ENCODE assay signal across 8 mouse cellular contexts in genomic region chr19:42431485-42432190, GRCm38 (mm10). TPM values are rescaled to one million over a fixed set of nuclear protein-coding genes. Genes with fewer than 3 reads are reported as not detected.
DNase-seq lines count a peak whose midpoint lies in the region; ATAC-seq and TF ChIP-seq lines count a peak whose summit lies in the region.

Crtac1 (minus strand) TSS chr19:42431783.

- H3K4me1 ChIP-seq in cerebellum, adult 2 months (ENCODE audit: control insufficient read depth, insufficient read depth, low read length), result no peaks in the 10 kb centered on the region
- no peaks in the 10 kb centered on the region for H3K4me1 ChIP-seq in kidney, adult 2 months (ENCODE audit: control insufficient read depth, insufficient read depth, low read length)
- H3K4me1 ChIP-seq in limb, embryonic 10.5 days, result peaks cover 18% of the 10 kb centered on the region
- H3K4me1 ChIP-seq in neural tube, embryonic 11.5 days (ENCODE audit: control insufficient read depth, insufficient read depth, low read length), result peaks cover 10% of the 10 kb centered on the region; the same call in 1 of the 2 replicates

- DNase-seq in adrenal gland, adult 18-20 months (ENCODE audit: low spot score in 2 of 2), result peak; percentile 15 to 27
- DNase-seq in adrenal gland, adult 8-10 months, result no peak
- DNase-seq in cerebellum, adult 2 months, result peak; percentile 52 to 61
- peak; percentile 77 for DNase-seq in forelimb bud, embryonic 11.5 days (ENCODE audit: low read depth, low spot score)
- peak; percentile 10 for DNase-seq in kidney, adult 2 months
- DNase-seq in limb, embryonic 10.5 days (ENCODE audit: low spot score), result peak; percentile 84
- peak; percentile 96 for DNase-seq in neural tube, embryonic 11.5 days (ENCODE audit: low spot score)
- no peak for DNase-seq in spleen, postnatal 36 days (ENCODE audit: low spot score in 2 of 2)

- peak within 1 kb of the TSS; percentile 85 for H3K4me2 ChIP-seq in neural tube, embryonic 11.5 days (ENCODE audit: low read depth)

- 0 out of 2 replicates have a peak, but pooled peaks have one; percentile 17 for TF ChIP-seq CTCF in cerebellum, adult 2 months (IDR thresholded peaks at IDR 0.05; ENCODE audit: borderline replicate concordance, insufficient read depth, low read depth, low read length)
- 0 out of 2 replicates have a peak, but pooled peaks have one; percentile 10 for TF ChIP-seq CTCF in kidney, adult 2 months (conservative IDR thresholded peaks at IDR 0.05; ENCODE audit: insufficient read depth, insufficient read length, low read depth, low read length)

- no peak within 1 kb of the TSS for H3K27ac ChIP-seq in cerebellum, adult 2 months (ENCODE audit: insufficient read depth, low read length)
- no peak within 1 kb of the TSS for H3K27ac ChIP-seq in kidney, adult 2 months (ENCODE audit: insufficient read depth, low read depth, low read length)
- peak within 1 kb of the TSS; percentile 81 for H3K27ac ChIP-seq in limb, embryonic 10.5 days
- H3K27ac ChIP-seq in neural tube, embryonic 11.5 days (ENCODE audit: low read depth, low read length), result peak within 1 kb of the TSS; percentile 89

- peaks cover 1% of the 10 kb centered on the region; the same call in 1 of the 2 replicates for H3K27me3 ChIP-seq in cerebellum, adult 2 months (ENCODE audit: control insufficient read depth, insufficient read depth, low read length)
- 0 out of 2 replicates have a peak, but pooled peaks cover 3% of the 10 kb centered on the region for H3K27me3 ChIP-seq in kidney, adult 2 months (replicated peaks; ENCODE audit: control insufficient read depth, insufficient read depth, low read length)
- H3K27me3 ChIP-seq in limb, embryonic 10.5 days (ENCODE audit: low read depth, poor library complexity, severe bottlenecking), result peaks cover 81% of the 10 kb centered on the region
- H3K27me3 ChIP-seq in neural tube, embryonic 11.5 days (ENCODE audit: control insufficient read depth, insufficient read depth, low read length), result peaks cover 29% of the 10 kb centered on the region

- H3K9me3 ChIP-seq in limb, embryonic 10.5 days (replicated peaks), result no peaks in the 10 kb centered on the region
- no peaks in the 10 kb centered on the region for H3K9me3 ChIP-seq in neural tube, embryonic 11.5 days (ENCODE audit: control insufficient read depth, low read length)

- peak; percentile 91 for ATAC-seq in neural tube, embryonic 11.5 days (ENCODE audit: insufficient read depth, low FRiP score, low TSS enrichment)

- no peak for TF ChIP-seq POLR2A in cerebellum, adult 2 months (IDR thresholded peaks at IDR 0.05; ENCODE audit: borderline replicate concordance, insufficient read depth, low read length)
- no peak for TF ChIP-seq POLR2A in kidney, adult 2 months (IDR thresholded peaks at IDR 0.05; ENCODE audit: low read depth, low read length)

- no peaks in the 10 kb centered on the region for H3K36me3 ChIP-seq in kidney, adult 2 months (ENCODE audit: control insufficient read depth, insufficient read depth, low read length)
- H3K36me3 ChIP-seq in limb, embryonic 10.5 days, result no peaks in the 10 kb centered on the region
- H3K36me3 ChIP-seq in neural tube, embryonic 11.5 days (ENCODE audit: control insufficient read depth, insufficient read depth, low read length), result no peaks in the 10 kb centered on the region

- under 1% methylated on average over 80 of the region's 88 CpGs for WGBS in cerebellum, adult 2 months
- WGBS in kidney, adult 2 months, result under 1% methylated on average over 86 of the region's 88 CpGs
- WGBS in limb, embryonic 10.5 days, result under 1% methylated on average over 79 of the region's 88 CpGs
- WGBS in neural tube, embryonic 11.5 days, result under 1% methylated on average over 40 of the region's 88 CpGs

- H3K9ac ChIP-seq in neural tube, embryonic 11.5 days (ENCODE audit: low read length), result peak within 1 kb of the TSS; percentile 86

- H3K4me3 ChIP-seq in cerebellum, adult 2 months (replicated peaks; ENCODE audit: insufficient read depth, low read depth, low read length), result peak within 1 kb of the TSS; percentile 47
- no peak within 1 kb of the TSS; the same call in 1 of the 2 replicates for H3K4me3 ChIP-seq in kidney, adult 2 months (ENCODE audit: insufficient read depth, low read depth, low read length)
- H3K4me3 ChIP-seq in limb, embryonic 10.5 days, result peak within 1 kb of the TSS; percentile 68
- peak within 1 kb of the TSS; percentile 65 for H3K4me3 ChIP-seq in neural tube, embryonic 11.5 days (ENCODE audit: low read depth, low read length)

RNA-seq across cellular contexts. Expression of gene Crtac1, which starts in this region (rescaled TPM):
- under 1 TPM; 0.70 TPM for total RNA-seq in adrenal gland, adult 18-20 months (2021)
- 1 to 10 TPM in 2 of 4 experiments, under 1 TPM in 2; 0.26 to 2.3 (median 0.73) TPM for total RNA-seq in adrenal gland, adult 8-10 months (2022)
- 22.8 and 30.2 TPM in 2 replicates for polyA plus RNA-seq in cerebellum, adult 2 months (2012; rRNA removed)
- polyA plus RNA-seq in kidney, adult 2 months (2012; rRNA removed), result 0.06 and 0.15 TPM in 2 replicates
- 1.0 and 1.2 TPM in 2 replicates for polyA plus RNA-seq in limb, embryonic 10.5 days (2016; fragmentation: Nextera tagmentation; extraction: Ambion mirVana)
- 35.0 and 35.5 TPM in 2 replicates for polyA plus RNA-seq in neural tube, embryonic 11.5 days (2014; fragmentation: Nextera tagmentation; extraction: Ambion mirVana)

Comparison
In these comparisons a context has a peak if more than half of its experiments do, and no peak if none do; other contexts are left out.
1. RNA of gene Crtac1 (polyA plus RNA-seq): 35.0 to 35.5 TPM in neural tube, embryonic 11.5 days and 22.8 to 30.2 TPM in cerebellum, adult 2 months; 1.0 to 1.2 TPM in limb, embryonic 10.5 days and 0.06 to 0.15 TPM in kidney, adult 2 months; every median in the first group is over 10 times any median in the second.
2. Peak in DNase-seq in adrenal gland, adult 18-20 months; RNA of the gene not detected or under 1 TPM.
3. Peak in DNase-seq in kidney, adult 2 months; RNA of the gene not detected or under 1 TPM.
4. DNase-seq: peak in cerebellum, adult 2 months (2 of 2), forelimb bud, embryonic 11.5 days (single experiment), limb, embryonic 10.5 days (single experiment) and neural tube, embryonic 11.5 days (single experiment); none in adrenal gland, adult 8-10 months (single experiment) and spleen, postnatal 36 days (0 of 2).
5. H3K27ac ChIP-seq: peak in limb, embryonic 10.5 days (single experiment) and neural tube, embryonic 11.5 days (single experiment); none in cerebellum, adult 2 months (single experiment) and kidney, adult 2 months (single experiment).